Mouse (Mus musculus) lung, embryonic 14.5 days (tissue): ENCODE data around the gene Rel. TPM values are rescaled to one million over a fixed set of nuclear protein-coding genes. Genes with fewer than 3 reads are reported as not detected.

ENCODE experiments used
- ATAC-seq: fragments of 200-750 bp; cut with Nextera tagmentation; 2 replicates; pipeline ENCODE4 v1.8.0; 2017; ENCODE audit warnings: mild to moderate bottlenecking, moderate TSS enrichment, moderate library complexity; ENCODE audit not compliant: insufficient read depth
- DNase-seq: peaks from one replicate; pipeline ENCODE4 v3.0.0-alpha.2; 2015
- H3K27ac ChIP-seq: fragments of 300-500 bp; sonication (generic); 2 replicates; pipeline ENCODE4 v1.5.1; 2014; ENCODE audit warnings: low read depth, mild to moderate bottlenecking, moderate library complexity
- H3K27me3 ChIP-seq: fragments of 300-500 bp; sonication (generic); 2 replicates; pipeline ENCODE4 v1.6.1; 2014; ENCODE audit warnings: low read length, control low read depth; ENCODE audit not compliant: insufficient read depth
- H3K36me3 ChIP-seq: fragments of 300-500 bp; sonication (generic); 2 replicates; pipeline ENCODE4 v1.6.1; 2014; ENCODE audit warnings: control low read depth; ENCODE audit not compliant: insufficient read depth
- H3K4me1 ChIP-seq: fragments of 300-500 bp; sonication (generic); 2 replicates; pipeline ENCODE4 v1.6.1; 2014; ENCODE audit warnings: antibody characterized with exemption, control low read depth; ENCODE audit not compliant: insufficient read depth
- H3K4me2 ChIP-seq: fragments of 300-500 bp; sonication (generic); 2 replicates; pipeline ENCODE4 v1.6.1; 2014; ENCODE audit warnings: mild to moderate bottlenecking
- H3K4me3 ChIP-seq: fragments of 300-500 bp; sonication (generic); 2 replicates; pipeline ENCODE4 v1.5.1; 2014; ENCODE audit warnings: low read depth, low read length
- H3K9ac ChIP-seq: fragments of 300-500 bp; sonication (generic); 2 replicates; pipeline ENCODE4 v1.6.1; 2014
- H3K9me3 ChIP-seq: fragments of 300-500 bp; sonication (generic); 2 replicates; pipeline ENCODE4 v1.6.1; 2016; ENCODE audit warnings: low read depth, low read length, control low read depth
- CTCF ChIP-seq: IDR thresholded peaks from 2 replicates; pipeline ENCODE4 v1.5.1; 2016; ENCODE audit warnings: antibody characterized with exemption, low read depth
- WGBS: fragments of 180-500 bp; shearing (Covaris S2); extraction: QIAGEN DNeasy Blood & Tissue Kit; methylation state at CpG from one replicate; pipeline ENCODE4 v1.1.7; 2014; 5-methylcytosine and 5-hydroxymethylcytosine counted together
- polyA plus RNA-seq: library from polyadenylated mRNA; unstranded; fragments of >200 nt; fragmentation: Nextera tagmentation; extraction: Ambion mirVana; gene quantifications from 2 replicates; pipeline ENCODE4 v1.2.1, GENCODE M21; 2014

Gene Rel
- polyA plus RNA-seq, 1 experiment from 2014 or later = 1.4 TPM

DNA sequence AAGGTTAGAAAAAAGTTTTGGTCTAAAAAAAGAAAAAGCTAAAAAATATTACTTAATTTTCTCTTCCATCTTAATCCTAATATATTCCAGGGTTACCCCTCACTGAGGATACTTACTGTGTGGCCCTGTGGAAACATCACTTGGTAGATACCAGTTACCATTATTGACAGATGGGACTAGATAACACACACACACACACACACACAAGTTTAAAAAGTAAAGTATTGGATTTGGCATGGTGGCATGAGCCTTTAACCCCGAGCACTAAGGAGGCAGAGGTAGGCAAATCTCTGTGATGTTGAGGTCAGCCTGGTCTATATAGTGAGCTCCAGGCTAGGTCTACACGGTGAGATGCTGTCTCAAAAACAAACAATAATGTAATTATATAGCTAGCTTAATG, 42.6 kb downstream of the Rel start:
- H3K36me3 ChIP-seq = peaks cover 52% of the 10 kb centered on the region
- no peak for TF ChIP-seq CTCF

GRCm38 (mm10) chr11:23726441-23726840, 44.3 kb downstream of the Rel start:
- Histone ChIP-seq H3K9ac (no peak overlapping the region), H3K36me3 (peaks cover 63% of the 10 kb centered on the region), H3K4me3 (no peak overlapping the region), H3K4me2 (no peak overlapping the region), H3K4me1 (no peaks in the 10 kb centered on the region), H3K27me3 (no peaks in the 10 kb centered on the region), H3K9me3 (no peaks in the 10 kb centered on the region), H3K27ac (no peak overlapping the region)
- ATAC-seq (no peak), DNase-seq (no peak)
- 84% methylated on average over 2 of the region's 2 CpGs for WGBS
- no peak for TF ChIP-seq CTCF

More for the DNA sequence above, 42.6 kb downstream of the Rel start:
- no peak overlapping the region for H3K27ac ChIP-seq
- H3K9me3 ChIP-seq = no peaks in the 10 kb centered on the region
- DNase-seq (no peak), ATAC-seq (no peak)
- no peaks in the 10 kb centered on the region for H3K27me3 ChIP-seq
- H3K4me1 ChIP-seq = no peaks in the 10 kb centered on the region
- H3K4me3 ChIP-seq = no peak overlapping the region
- H3K4me2 ChIP-seq = no peak overlapping the region
- H3K9ac ChIP-seq = no peak overlapping the region
- 84% methylated on average over 2 of the region's 2 CpGs for WGBS

- Histone ChIP-seq H3K9ac (no peak overlapping the region), H3K9me3 (no peaks in the 10 kb centered on the region), H3K27ac (no peak overlapping the region), H3K27me3 (no peaks in the 10 kb centered on the region), H3K4me1 (no peaks in the 10 kb centered on the region), H3K36me3 (peaks cover 58% of the 10 kb centered on the region), H3K4me2 (no peak overlapping the region), H3K4me3 (no peak overlapping the region)
- WGBS = 91% methylated on average over 2 of the region's 2 CpGs
- no peak for DNase-seq
- ATAC-seq = no peak
- TF ChIP-seq CTCF = no peak
These were observed 44.9 kb downstream of the Rel start for GRCm38 (mm10) chr11:23725850-23726249.

- Histone ChIP-seq H3K36me3 (peaks cover 68% of the 10 kb centered on the region), H3K4me2 (no peak overlapping the region), H3K27me3 (no peaks in the 10 kb centered on the region), H3K4me1 (no peaks in the 10 kb centered on the region), H3K4me3 (no peak overlapping the region), H3K9me3 (no peaks in the 10 kb centered on the region), H3K27ac (no peak overlapping the region), H3K9ac (no peak overlapping the region)
- ATAC-seq = no peak
- WGBS = 25% methylated on average over 2 of the region's 2 CpGs
- no peak for TF ChIP-seq CTCF
- DNase-seq = no peak
These were observed 48.4 kb downstream of the Rel start for GRCm38 (mm10) chr11:23722326-23722725.

GRCm38 (mm10) chr11:23719825-23720224, 50.9 kb downstream of the Rel start:
- DNase-seq (no peak), ATAC-seq (no peak)
- H3K9ac ChIP-seq = no peak overlapping the region
- no peak for TF ChIP-seq CTCF
- no peaks in the 10 kb centered on the region for H3K4me1 ChIP-seq
- no peak overlapping the region for H3K27ac ChIP-seq
- H3K4me3 ChIP-seq = no peak overlapping the region
- H3K27me3 ChIP-seq = no peaks in the 10 kb centered on the region
- H3K9me3 ChIP-seq = no peaks in the 10 kb centered on the region
- 85% methylated on average over 3 of the region's 3 CpGs for WGBS
- peaks cover 56% of the 10 kb centered on the region for H3K36me3 ChIP-seq
- H3K4me2 ChIP-seq = no peak overlapping the region

GRCm38 (mm10) chr11:23718856-23719255, 51.9 kb downstream of the Rel start:
- no peak for ATAC-seq
- Histone ChIP-seq H3K4me1 (no peaks in the 10 kb centered on the region), H3K36me3 (peaks cover 64% of the 10 kb centered on the region), H3K9me3 (no peaks in the 10 kb centered on the region), H3K27me3 (no peaks in the 10 kb centered on the region), H3K4me2 (no peak overlapping the region), H3K9ac (no peak overlapping the region), H3K27ac (no peak overlapping the region), H3K4me3 (no peak overlapping the region)
- WGBS = 92% methylated on average over 2 of the region's 2 CpGs
- TF ChIP-seq CTCF = no peak
- DNase-seq = no peak

GRCm38 (mm10) chr11:23712299-23712698, 58.5 kb downstream of the Rel start:
- H3K27ac ChIP-seq = no peak overlapping the region
- ATAC-seq (no peak), DNase-seq (no peak)
- no peak overlapping the region for H3K9ac ChIP-seq
- TF ChIP-seq CTCF = no peak
- H3K4me2 ChIP-seq = no peak overlapping the region
- H3K9me3 ChIP-seq = no peaks in the 10 kb centered on the region
- H3K27me3 ChIP-seq = no peaks in the 10 kb centered on the region
- peaks cover 72% of the 10 kb centered on the region for H3K36me3 ChIP-seq
- H3K4me1 ChIP-seq = no peaks in the 10 kb centered on the region
- no peak overlapping the region for H3K4me3 ChIP-seq
- WGBS = 86% methylated on average over 3 of the region's 3 CpGs
